ENCODE assay signal across 23 mouse cellular contexts in the genomic region with DNA sequence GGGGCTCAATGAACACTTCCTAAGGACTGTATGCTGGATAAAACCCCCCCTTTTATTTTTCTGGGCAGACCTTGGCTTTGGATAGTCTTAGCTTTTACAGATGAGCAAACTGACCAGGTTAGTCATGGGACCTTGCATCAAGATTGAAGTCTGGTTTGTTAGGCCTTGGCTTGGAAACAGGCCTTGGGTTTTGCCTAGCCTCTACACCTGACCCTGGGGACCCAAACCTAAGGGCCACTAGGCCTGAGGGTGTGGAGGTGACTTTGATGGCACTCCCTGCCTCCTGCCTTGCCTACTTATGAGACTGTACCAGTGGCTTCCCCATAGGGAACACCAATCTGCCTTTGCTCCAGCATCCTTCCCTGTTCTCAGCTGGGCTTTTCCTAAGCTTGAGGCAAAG. TPM values are rescaled to one million over a fixed set of nuclear protein-coding genes. Genes with fewer than 3 reads are reported as not detected.
DNase-seq lines count a peak whose midpoint lies in the region; ATAC-seq and TF ChIP-seq lines count a peak whose summit lies in the region.
"Had no signal": no experiment of that assay in that cellular context is flagged by ENCODE, and none has a peak within 500 bp of the region (broad histone marks: within the 10 kb centered on the region; RNA-seq: fewer than 3 reads in every experiment).

No protein-coding gene starts in this region.

- no peak overlapping the region for H3K4me2 ChIP-seq in kidney, embryonic 15.5 days
- no peak overlapping the region for H3K4me2 ChIP-seq in midbrain, embryonic 11.5 days
- no peak overlapping the region for H3K4me2 ChIP-seq in midbrain, embryonic 13.5 days (replicated peaks)

- TF ChIP-seq POLR2A in testis, adult 2 months (IDR thresholded peaks at IDR 0.05; ENCODE audit: control insufficient read depth, low read depth, low read length), result no peak

- TF ChIP-seq CTCF in testis, adult 2 months (IDR thresholded peaks at IDR 0.05; ENCODE audit: control insufficient read depth, insufficient read depth, insufficient replicate concordance, low read depth, low read length), result no peak

- H3K4me1 ChIP-seq in kidney, embryonic 15.5 days, result peaks cover 29% of the 10 kb centered on the region
- no peaks in the 10 kb centered on the region; the same call in 1 of the 2 replicates for H3K4me1 ChIP-seq in midbrain, embryonic 11.5 days (ENCODE audit: control insufficient read depth, insufficient read depth, low read length)
- no peaks in the 10 kb centered on the region for H3K4me1 ChIP-seq in midbrain, embryonic 13.5 days (replicated peaks)
- H3K4me1 ChIP-seq in testis, adult 2 months (ENCODE audit: control insufficient read depth, insufficient read depth, low read length), result peaks cover 19% of the 10 kb centered on the region

- no peaks in the 10 kb centered on the region for H3K27me3 ChIP-seq in kidney, embryonic 15.5 days
- no peaks in the 10 kb centered on the region for H3K27me3 ChIP-seq in midbrain, embryonic 11.5 days (ENCODE audit: control insufficient read depth, insufficient read depth, low read length)
- no peaks in the 10 kb centered on the region for H3K27me3 ChIP-seq in midbrain, embryonic 13.5 days
- H3K27me3 ChIP-seq in testis, adult 2 months (ENCODE audit: control insufficient read depth, insufficient read depth, low read length), result no peaks in the 10 kb centered on the region
- H3K27me3 ChIP-seq: CH12.LX, Patski had no signal

- no peak overlapping the region for H3K4me3 ChIP-seq in kidney, embryonic 15.5 days (replicated peaks)
- H3K4me3 ChIP-seq in midbrain, embryonic 11.5 days (ENCODE audit: low read depth, low read length), result no peak overlapping the region
- H3K4me3 ChIP-seq in midbrain, embryonic 13.5 days (replicated peaks), result no peak overlapping the region
- H3K4me3 ChIP-seq in testis, adult 2 months (ENCODE audit: control insufficient read depth, low read depth, low read length), result peak overlapping the region; percentile 79

- no peaks in the 10 kb centered on the region for H3K9me3 ChIP-seq in kidney, embryonic 15.5 days (replicated peaks)
- H3K9me3 ChIP-seq in midbrain, embryonic 11.5 days (ENCODE audit: control insufficient read depth, low read length), result no peaks in the 10 kb centered on the region
- H3K9me3 ChIP-seq in midbrain, embryonic 13.5 days, result no peaks in the 10 kb centered on the region
- H3K9me3 ChIP-seq: G1E had no signal

- DNase-seq in adrenal gland, adult 2 months, result peak; percentile 63
- no peak for DNase-seq in adrenal gland, postnatal 14 days
- DNase-seq in kidney, adult 11 months, result no peak
- DNase-seq in midbrain, embryonic 11.5 days (ENCODE audit: low spot score, missing footprints), result peak; percentile 21
- no peak for DNase-seq in testis, postnatal 10 days (ENCODE audit: low spot score)
- DNase-seq: adrenal gland, adult 8-10 months; adrenal gland, postnatal 10 days; B cell, adult 2 months; cerebellum, adult 11 months; cerebellum, adult 11-12 months; cerebellum, adult 18-20 months; cerebellum, adult 2 months had no signal

- H3K9ac ChIP-seq in kidney, embryonic 15.5 days, result no peak overlapping the region
- no peak overlapping the region for H3K9ac ChIP-seq in midbrain, embryonic 11.5 days (ENCODE audit: low read length)
- no peak overlapping the region for H3K9ac ChIP-seq in midbrain, embryonic 13.5 days (replicated peaks)

- 0 out of 2 replicates have a peak overlapping the region, but pooled peaks have one; percentile 30 for H3K27ac ChIP-seq in kidney, embryonic 15.5 days
- H3K27ac ChIP-seq in midbrain, embryonic 11.5 days (ENCODE audit: low read depth, low read length), result no peak overlapping the region
- no peak overlapping the region for H3K27ac ChIP-seq in midbrain, embryonic 13.5 days
- no peak overlapping the region for H3K27ac ChIP-seq in testis, adult 2 months (ENCODE audit: control insufficient read depth, insufficient read depth, low read depth, low read length)

- ATAC-seq in kidney, embryonic 15.5 days (replicated peaks; ENCODE audit: low FRiP score), result no peak
- ATAC-seq in midbrain, embryonic 11.5 days (ENCODE audit: low FRiP score), result no peak
- ATAC-seq in midbrain, embryonic 13.5 days, result no peak
- ATAC-seq: activated CD4-positive, CD25-positive, alpha-beta regulatory T cell, adult 4 months; CD4-positive, CD25-positive, alpha-beta regulatory T cell, adult 4 months; Patski had no signal

- no peaks in the 10 kb centered on the region for H3K36me3 ChIP-seq in kidney, embryonic 15.5 days
- no peaks in the 10 kb centered on the region for H3K36me3 ChIP-seq in midbrain, embryonic 11.5 days (ENCODE audit: control insufficient read depth, insufficient read depth, low read length)
- H3K36me3 ChIP-seq in midbrain, embryonic 13.5 days, result no peaks in the 10 kb centered on the region
- no peaks in the 10 kb centered on the region; the same call in 1 of the 2 replicates for H3K36me3 ChIP-seq in testis, adult 2 months (ENCODE audit: control insufficient read depth, insufficient read depth, low read length)

RNA-seq across cellular contexts. Expression of a gene that starts 7.4 kb away (rescaled TPM):
- total RNA-seq in adrenal gland, adult 2 months (2021), result 100 to 1,000 TPM; 376 to 380 TPM
- 391 and 420 TPM in 2 replicates for polyA plus RNA-seq in adrenal gland, adult 2 months (2012; rRNA removed)
- 440 and 447 TPM in 2 replicates for total RNA-seq in adrenal gland, postnatal 14 days (2021)
- polyA plus RNA-seq in kidney, embryonic 15.5 days (2015; fragmentation: Nextera tagmentation; extraction: Ambion mirVana), result 344 and 353 TPM in 2 replicates
- polyA plus RNA-seq in midbrain, embryonic 11.5 days (2014; fragmentation: Nextera tagmentation; extraction: Ambion mirVana), result 209 and 235 TPM in 2 replicates
- polyA plus RNA-seq in midbrain, embryonic 13.5 days (2015; fragmentation: Nextera tagmentation; extraction: Ambion mirVana), result 232 TPM in 2 replicates
- 69.9 and 91.3 TPM in 2 replicates for polyA plus RNA-seq in testis, adult 2 months (2012; rRNA removed)

RNA-seq across cellular contexts. Expression of a gene that starts 9.7 kb away (rescaled TPM):
- total RNA-seq in adrenal gland, adult 2 months (2021), result 100 to 1,000 TPM in 1 of 2 experiments, 10 to 100 TPM in 1; 26.6 to 136 TPM
- polyA plus RNA-seq in adrenal gland, adult 2 months (2012; rRNA removed), result 115 and 188 TPM in 2 replicates
- 57.8 and 73.4 TPM in 2 replicates for total RNA-seq in adrenal gland, postnatal 14 days (2021)
- polyA plus RNA-seq in kidney, embryonic 15.5 days (2015; fragmentation: Nextera tagmentation; extraction: Ambion mirVana), result 2.9 and 4.1 TPM in 2 replicates
- 0.67 and 0.99 TPM in 2 replicates for polyA plus RNA-seq in midbrain, embryonic 11.5 days (2014; fragmentation: Nextera tagmentation; extraction: Ambion mirVana)
- 0.80 and 1.1 TPM in 2 replicates for polyA plus RNA-seq in midbrain, embryonic 13.5 days (2015; fragmentation: Nextera tagmentation; extraction: Ambion mirVana)
- 48.2 and 52.4 TPM in 2 replicates for polyA plus RNA-seq in testis, adult 2 months (2012; rRNA removed)
- total RNA-seq: G1E had no signal
- polyA plus RNA-seq: G1E had no signal

RNA-seq across cellular contexts. Expression of a gene that starts 13.0 kb away (rescaled TPM):
- total RNA-seq in adrenal gland, adult 2 months (2021), result 10 to 100 TPM; 63.5 to 84.6 TPM
- polyA plus RNA-seq in adrenal gland, adult 2 months (2012; rRNA removed), result 181 and 204 TPM in 2 replicates
- total RNA-seq in adrenal gland, postnatal 14 days (2021), result 44.3 and 48.8 TPM in 2 replicates
- 43.9 and 54.6 TPM in 2 replicates for polyA plus RNA-seq in kidney, embryonic 15.5 days (2015; fragmentation: Nextera tagmentation; extraction: Ambion mirVana)
- 7.7 and 8.9 TPM in 2 replicates for polyA plus RNA-seq in midbrain, embryonic 11.5 days (2014; fragmentation: Nextera tagmentation; extraction: Ambion mirVana)
- 7.4 and 10.9 TPM in 2 replicates for polyA plus RNA-seq in midbrain, embryonic 13.5 days (2015; fragmentation: Nextera tagmentation; extraction: Ambion mirVana)
- polyA plus RNA-seq in testis, adult 2 months (2012; rRNA removed), result 11.2 and 11.4 TPM in 2 replicates

RNA-seq across cellular contexts. Expression of a gene that starts 15.1 kb away (rescaled TPM):
- 10 to 100 TPM; 48.3 to 59.2 TPM for total RNA-seq in adrenal gland, adult 2 months (2021)
- polyA plus RNA-seq in adrenal gland, adult 2 months (2012; rRNA removed), result 180 and 186 TPM in 2 replicates
- 35.4 and 48.9 TPM in 2 replicates for total RNA-seq in adrenal gland, postnatal 14 days (2021)
- polyA plus RNA-seq in kidney, embryonic 15.5 days (2015; fragmentation: Nextera tagmentation; extraction: Ambion mirVana), result 18.3 and 21.2 TPM in 2 replicates
- 5.9 and 7.1 TPM in 2 replicates for polyA plus RNA-seq in midbrain, embryonic 11.5 days (2014; fragmentation: Nextera tagmentation; extraction: Ambion mirVana)
- 5.6 and 8.1 TPM in 2 replicates for polyA plus RNA-seq in midbrain, embryonic 13.5 days (2015; fragmentation: Nextera tagmentation; extraction: Ambion mirVana)
- 6.6 and 8.0 TPM in 2 replicates for polyA plus RNA-seq in testis, adult 2 months (2012; rRNA removed)
- polyA plus RNA-seq: Patski had no signal

RNA-seq across cellular contexts. Expression of a gene that starts 38.5 kb away (rescaled TPM):
- total RNA-seq in adrenal gland, adult 2 months (2021), result under 1 TPM; 0.38 to 0.63 TPM
- polyA plus RNA-seq in adrenal gland, adult 2 months (2012; rRNA removed), result 0.43 and 0.54 TPM in 2 replicates
- total RNA-seq in adrenal gland, postnatal 14 days (2021), result 0.41 and 0.44 TPM in 2 replicates
- polyA plus RNA-seq in kidney, embryonic 15.5 days (2015; fragmentation: Nextera tagmentation; extraction: Ambion mirVana), result 0.06 TPM in 1 of 2 replicates, not detected in the other
- not detected in 2 replicates for polyA plus RNA-seq in midbrain, embryonic 11.5 days (2014; fragmentation: Nextera tagmentation; extraction: Ambion mirVana)
- polyA plus RNA-seq in midbrain, embryonic 13.5 days (2015; fragmentation: Nextera tagmentation; extraction: Ambion mirVana), result not detected in 2 replicates
- 2.9 and 3.2 TPM in 2 replicates for polyA plus RNA-seq in testis, adult 2 months (2012; rRNA removed)
- total RNA-seq: CH12.LX, ES-E14, MEL had no signal
- polyA plus RNA-seq: activated CD4-positive, CD25-positive, alpha-beta regulatory T cell, adult 4 months; C2C12; CD4-positive, CD25-positive, alpha-beta regulatory T cell, adult 4 months; G1E had no signal

Comparison
In these comparisons a context has a peak if more than half of its experiments do, and no peak if none do; other contexts are left out.
1. DNase-seq: peak in adrenal gland, adult 2 months (single experiment) and midbrain, embryonic 11.5 days (single experiment); none in adrenal gland, postnatal 14 days (single experiment), kidney, adult 11 months (single experiment) and testis, postnatal 10 days (single experiment).